ENCODE assay signal across 24 mouse cellular contexts in genomic region chr1:185524020-185524419, GRCm38 (mm10).
DNase-seq lines count a peak whose midpoint lies in the region; ATAC-seq and TF ChIP-seq lines count a peak whose summit lies in the region.
"Had no signal": no experiment of that assay in that cellular context is flagged by ENCODE, and none has a peak within 500 bp of the region (broad histone marks: within the 10 kb centered on the region; RNA-seq: fewer than 3 reads in every experiment).

No protein-coding gene starts in this region.

- TF ChIP-seq POLR2A in limb, embryonic 14.5 days (IDR thresholded peaks at IDR 0.05; ENCODE audit: borderline replicate concordance, extremely low read depth, insufficient read depth, insufficient read length), result no peak

- no peak for ATAC-seq in forebrain, embryonic 11.5 days (replicated peaks; ENCODE audit: low FRiP score)
- ATAC-seq in limb, embryonic 14.5 days (ENCODE audit: low FRiP score, low read depth), result peak; percentile 29; the same call in 1 of the 2 replicates
- ATAC-seq: forebrain, embryonic 13.5 days; forebrain, embryonic 16.5 days; Patski had no signal

- DNase-seq in forebrain, embryonic 10.5 days (ENCODE audit: extremely low spot score, low spot score), result no peak
- no peak for DNase-seq in forebrain, embryonic 11.5 days (ENCODE audit: low spot score)
- DNase-seq in embryonic facial prominence, embryonic 10.5 days (ENCODE audit: low spot score), result no peak
- no peak for DNase-seq in limb, embryonic 10.5 days (ENCODE audit: low spot score)
- peak; percentile 40 for DNase-seq in limb, embryonic 14.5 days (ENCODE audit: low spot score)
- no peak for DNase-seq in hindbrain, embryonic 10.5 days (ENCODE audit: low spot score)
- no peak for DNase-seq in cerebellum, postnatal 36 days
- DNase-seq in kidney, postnatal 36 days, result no peak
- DNase-seq: adrenal gland, postnatal 10 days; adrenal gland, postnatal 36 days; cerebellum, adult 18-20 months; cerebellum, adult 9-10 months; cerebellum, postnatal 14 days; gastrocnemius, postnatal 14 days; heart, adult 18-20 months; heart, postnatal 14 days; heart, postnatal 4 days had no signal

- no peak overlapping the region for H3K4me2 ChIP-seq in forebrain, embryonic 11.5 days (ENCODE audit: low read depth, low read length, severe bottlenecking)
- H3K4me2 ChIP-seq in limb, embryonic 14.5 days (replicated peaks; ENCODE audit: low read depth, low read length, severe bottlenecking), result no peak overlapping the region
- H3K4me2 ChIP-seq: embryonic facial prominence, embryonic 13.5 days; forebrain, embryonic 13.5 days; heart, embryonic 13.5 days; hindbrain, embryonic 12.5 days; hindbrain, embryonic 15.5 days had no signal

- no peak overlapping the region for H3K4me3 ChIP-seq in forebrain, embryonic 10.5 days
- H3K4me3 ChIP-seq in forebrain, embryonic 11.5 days (ENCODE audit: low read depth, low read length), result no peak overlapping the region
- no peak overlapping the region for H3K4me3 ChIP-seq in embryonic facial prominence, embryonic 10.5 days
- H3K4me3 ChIP-seq in limb, embryonic 10.5 days, result no peak overlapping the region
- no peak overlapping the region for H3K4me3 ChIP-seq in limb, embryonic 14.5 days (replicated peaks; ENCODE audit: low read length)
- H3K4me3 ChIP-seq in hindbrain, embryonic 10.5 days, result no peak overlapping the region
- H3K4me3 ChIP-seq: embryonic facial prominence, embryonic 13.5 days; forebrain, embryonic 13.5 days; heart, embryonic 13.5 days; hindbrain, embryonic 12.5 days; hindbrain, embryonic 15.5 days had no signal

- peak overlapping the region; percentile 20; the same call in 1 of the 2 replicates for H3K27ac ChIP-seq in forebrain, embryonic 10.5 days
- H3K27ac ChIP-seq in forebrain, embryonic 11.5 days (ENCODE audit: low read depth, low read length), result no peak overlapping the region
- peak overlapping the region; percentile 40; the same call in 1 of the 2 replicates for H3K27ac ChIP-seq in embryonic facial prominence, embryonic 10.5 days (replicated peaks)
- peak overlapping the region; percentile 65 for H3K27ac ChIP-seq in limb, embryonic 10.5 days
- H3K27ac ChIP-seq in limb, embryonic 14.5 days (replicated peaks; ENCODE audit: low read depth, low read length), result 0 out of 2 replicates have a peak overlapping the region, but pooled peaks have one; percentile 4
- H3K27ac ChIP-seq in hindbrain, embryonic 10.5 days, result no peak overlapping the region; the same call in 1 of the 2 replicates
- H3K27ac ChIP-seq: embryonic facial prominence, embryonic 13.5 days; forebrain, embryonic 13.5 days; heart, embryonic 13.5 days; hindbrain, embryonic 12.5 days; hindbrain, embryonic 15.5 days had no signal

- 77% methylated on average over 10 of the region's 10 CpGs for WGBS in forebrain, embryonic 10.5 days
- WGBS in forebrain, embryonic 11.5 days, result 76% methylated on average over 10 of the region's 10 CpGs
- 55% methylated on average over 10 of the region's 10 CpGs for WGBS in embryonic facial prominence, embryonic 10.5 days
- WGBS in limb, embryonic 10.5 days, result 59% methylated on average over 10 of the region's 10 CpGs
- 26% methylated on average over 9 of the region's 10 CpGs for WGBS in limb, embryonic 14.5 days
- 77% methylated on average over 10 of the region's 10 CpGs for WGBS in hindbrain, embryonic 10.5 days

- no peaks in the 10 kb centered on the region for H3K9me3 ChIP-seq in forebrain, embryonic 10.5 days
- H3K9me3 ChIP-seq in forebrain, embryonic 11.5 days (ENCODE audit: control insufficient read depth, low read length), result no peaks in the 10 kb centered on the region
- peaks cover 6% of the 10 kb centered on the region; the same call in 1 of the 2 replicates for H3K9me3 ChIP-seq in embryonic facial prominence, embryonic 10.5 days
- H3K9me3 ChIP-seq in limb, embryonic 10.5 days (replicated peaks), result no peaks in the 10 kb centered on the region; the same call in 1 of the 2 replicates
- 0 out of 2 replicates have a peak, but pooled peaks cover 2% of the 10 kb centered on the region for H3K9me3 ChIP-seq in limb, embryonic 14.5 days (ENCODE audit: control insufficient read depth, low read length)
- H3K9me3 ChIP-seq in hindbrain, embryonic 10.5 days, result no peaks in the 10 kb centered on the region
- H3K9me3 ChIP-seq: embryonic facial prominence, embryonic 13.5 days; heart, embryonic 13.5 days; hindbrain, embryonic 12.5 days; hindbrain, embryonic 15.5 days had no signal

- H3K27me3 ChIP-seq in forebrain, embryonic 10.5 days (ENCODE audit: poor library complexity, severe bottlenecking), result no peaks in the 10 kb centered on the region
- no peaks in the 10 kb centered on the region for H3K27me3 ChIP-seq in forebrain, embryonic 11.5 days (ENCODE audit: control insufficient read depth, insufficient read depth, low read length)
- H3K27me3 ChIP-seq in embryonic facial prominence, embryonic 10.5 days (replicated peaks; ENCODE audit: low read depth, poor library complexity, severe bottlenecking), result no peaks in the 10 kb centered on the region
- H3K27me3 ChIP-seq in limb, embryonic 10.5 days (ENCODE audit: low read depth, poor library complexity, severe bottlenecking), result no peaks in the 10 kb centered on the region
- H3K27me3 ChIP-seq in limb, embryonic 14.5 days (ENCODE audit: control insufficient read depth, insufficient read depth, low read length), result no peaks in the 10 kb centered on the region
- H3K27me3 ChIP-seq in hindbrain, embryonic 10.5 days (ENCODE audit: insufficient read depth, poor library complexity, severe bottlenecking), result no peaks in the 10 kb centered on the region
- H3K27me3 ChIP-seq: embryonic facial prominence, embryonic 13.5 days; forebrain, embryonic 13.5 days; heart, embryonic 13.5 days; hindbrain, embryonic 12.5 days; hindbrain, embryonic 15.5 days; Patski had no signal

- H3K4me1 ChIP-seq in forebrain, embryonic 10.5 days, result no peaks in the 10 kb centered on the region; the same call in 1 of the 2 replicates
- no peaks in the 10 kb centered on the region for H3K4me1 ChIP-seq in forebrain, embryonic 11.5 days (replicated peaks; ENCODE audit: control insufficient read depth, insufficient read depth, low read length)
- H3K4me1 ChIP-seq in embryonic facial prominence, embryonic 10.5 days, result peaks cover 6% of the 10 kb centered on the region
- H3K4me1 ChIP-seq in limb, embryonic 10.5 days, result peaks cover 15% of the 10 kb centered on the region
- H3K4me1 ChIP-seq in limb, embryonic 14.5 days (ENCODE audit: control insufficient read depth, insufficient read depth, low read length), result peaks cover 11% of the 10 kb centered on the region
- no peaks in the 10 kb centered on the region for H3K4me1 ChIP-seq in hindbrain, embryonic 10.5 days (replicated peaks)
- H3K4me1 ChIP-seq: forebrain, embryonic 13.5 days; hindbrain, embryonic 12.5 days; hindbrain, embryonic 15.5 days had no signal

- H3K36me3 ChIP-seq in forebrain, embryonic 10.5 days (replicated peaks), result no peaks in the 10 kb centered on the region
- no peaks in the 10 kb centered on the region for H3K36me3 ChIP-seq in forebrain, embryonic 11.5 days (ENCODE audit: control insufficient read depth, insufficient read depth, low read length)
- no peaks in the 10 kb centered on the region for H3K36me3 ChIP-seq in embryonic facial prominence, embryonic 10.5 days (replicated peaks)
- H3K36me3 ChIP-seq in limb, embryonic 10.5 days, result no peaks in the 10 kb centered on the region
- no peaks in the 10 kb centered on the region for H3K36me3 ChIP-seq in limb, embryonic 14.5 days (ENCODE audit: control insufficient read depth, insufficient read depth, low read length)
- no peaks in the 10 kb centered on the region for H3K36me3 ChIP-seq in hindbrain, embryonic 10.5 days
- H3K36me3 ChIP-seq: embryonic facial prominence, embryonic 13.5 days; heart, embryonic 13.5 days; hindbrain, embryonic 12.5 days; hindbrain, embryonic 15.5 days had no signal

- H3K9ac ChIP-seq in forebrain, embryonic 11.5 days (ENCODE audit: low read length), result no peak overlapping the region
- H3K9ac ChIP-seq in limb, embryonic 14.5 days (ENCODE audit: low read depth, low read length, severe bottlenecking), result no peak overlapping the region; the same call in 1 of the 2 replicates
- H3K9ac ChIP-seq: embryonic facial prominence, embryonic 13.5 days; forebrain, embryonic 13.5 days; heart, embryonic 13.5 days; hindbrain, embryonic 12.5 days; hindbrain, embryonic 15.5 days had no signal

Comparison
In these comparisons a context has a peak if more than half of its experiments do, and no peak if none do; other contexts are left out.
1. H3K27ac ChIP-seq: peak in forebrain, embryonic 10.5 days (single experiment), embryonic facial prominence, embryonic 10.5 days (single experiment), limb, embryonic 10.5 days (single experiment) and limb, embryonic 14.5 days (single experiment); none in forebrain, embryonic 11.5 days (single experiment) and hindbrain, embryonic 10.5 days (single experiment).